Mouse (Mus musculus) spleen, adult 2 months (tissue): Measurements from ENCODE around the gene Tmc8.

Experiments used
- CTCF ChIP-seq: fragments of 200-500 bp; IDR thresholded peaks from 2 replicates; pipeline ENCODE4 v1.5.1; 2011; ENCODE audit warnings: mild to moderate bottlenecking, inconsistent platforms; ENCODE audit not compliant: insufficient read depth, insufficient read length, insufficient replicate concordance; ENCODE audit errors: extremely low read depth
- POLR2A ChIP-seq: fragments of 200-500 bp; IDR thresholded peaks from 2 replicates; pipeline ENCODE4 v1.6.1; 2011; ENCODE audit warnings: low read depth, low read length, inconsistent platforms

DNA sequence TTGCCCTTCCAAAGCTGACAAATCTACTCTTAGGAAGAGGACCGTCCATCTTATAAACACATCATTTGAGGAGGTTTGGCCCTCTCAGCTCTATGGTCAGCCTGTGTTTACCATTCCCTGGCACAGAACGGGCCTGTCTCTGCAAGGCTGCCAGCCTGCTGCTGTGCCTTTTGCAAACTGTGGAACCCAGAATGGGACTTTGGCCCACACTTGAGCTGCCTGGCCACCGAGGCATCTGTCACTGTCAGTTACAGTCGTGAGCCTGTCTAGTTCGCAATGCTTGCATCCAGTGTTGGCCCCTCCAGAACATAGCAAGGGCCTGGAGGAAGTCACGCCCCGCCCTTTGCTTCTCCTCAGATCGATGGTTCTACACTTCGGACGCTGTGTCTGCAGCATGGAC is 22.6 kb upstream of the Tmc8 start:
- TF ChIP-seq POLR2A (no peak), CTCF (no peak)
